Mouse (Mus musculus): ENCODE data around the gene Cdc34.

The Cdc34 gene

GRCm38 (mm10) chr10:79668771-79669575, 13.0 kb upstream of the Cdc34 start, which contains the start of gene Tpgs1:
Tpgs1 (plus strand) TSS chr10:79669369.
- peak; percentile 93 for TF ChIP-seq CTCF (conservative IDR thresholded peaks at IDR 0.05; ENCODE audit: low read length)
- no peak for TF ChIP-seq POU5F1 (IDR thresholded peaks at IDR 0.05; ENCODE audit: borderline replicate concordance, low read length)
- TF ChIP-seq NANOG (IDR thresholded peaks at IDR 0.05; ENCODE audit: borderline replicate concordance, low read length) = no peak
- Histone ChIP-seq H3K36me3 (ENCODE audit: insufficient read depth, low read length) (peaks cover 23% of the 10 kb centered on the region), H3K4me3 (replicated peaks; ENCODE audit: low read length) (peak within 1 kb of the TSS; percentile 100), H3K4me1 (replicated peaks; ENCODE audit: low read depth, low read length) (peaks cover 56% of the 10 kb centered on the region), H3K27me3 (ENCODE audit: insufficient read depth, low read length) (no peaks in the 10 kb centered on the region), H3K9me3 (ENCODE audit: low read length) (no peaks in the 10 kb centered on the region)

GRCm38 (mm10) chr10:79669576-79670057, 12.4 kb upstream of the Cdc34 start:
- H3K9me3 ChIP-seq (ENCODE audit: low read length) = no peaks in the 10 kb centered on the region
- peaks cover 57% of the 10 kb centered on the region for H3K4me1 ChIP-seq (replicated peaks; ENCODE audit: low read depth, low read length)
- TF ChIP-seq NANOG (IDR thresholded peaks at IDR 0.05; ENCODE audit: borderline replicate concordance, low read length) (no peak), POU5F1 (IDR thresholded peaks at IDR 0.05; ENCODE audit: borderline replicate concordance, low read length) (no peak), CTCF (conservative IDR thresholded peaks at IDR 0.05; ENCODE audit: low read length) (no peak)
- peaks cover 27% of the 10 kb centered on the region for H3K36me3 ChIP-seq (ENCODE audit: insufficient read depth, low read length)
- no peaks in the 10 kb centered on the region for H3K27me3 ChIP-seq (ENCODE audit: insufficient read depth, low read length)
- peak overlapping the region; percentile 100 for H3K4me3 ChIP-seq (replicated peaks; ENCODE audit: low read length)

- H3K27me3 ChIP-seq (ENCODE audit: insufficient read depth, low read length) = no peaks in the 10 kb centered on the region
- H3K4me3 ChIP-seq (replicated peaks; ENCODE audit: low read length) = peak overlapping the region; percentile 100
- TF ChIP-seq POU5F1 (IDR thresholded peaks at IDR 0.05; ENCODE audit: borderline replicate concordance, low read length) (no peak), NANOG (IDR thresholded peaks at IDR 0.05; ENCODE audit: borderline replicate concordance, low read length) (peak; percentile 9; the same call in 1 of the 2 replicates)
Measured at GRCm38 (mm10) chr10:79670071-79670888, 11.7 kb upstream of the Cdc34 start.

GRCm38 (mm10) chr10:79671396-79672087, 10.5 kb upstream of the Cdc34 start:
- H3K4me3 ChIP-seq (replicated peaks; ENCODE audit: low read length) = peak overlapping the region; percentile 100
- no peaks in the 10 kb centered on the region for H3K9me3 ChIP-seq (ENCODE audit: low read length)
- peaks cover 58% of the 10 kb centered on the region for H3K4me1 ChIP-seq (replicated peaks; ENCODE audit: low read depth, low read length)
- H3K36me3 ChIP-seq (ENCODE audit: insufficient read depth, low read length) = peaks cover 34% of the 10 kb centered on the region
- no peaks in the 10 kb centered on the region for H3K27me3 ChIP-seq (ENCODE audit: insufficient read depth, low read length)
- TF ChIP-seq POU5F1 (IDR thresholded peaks at IDR 0.05; ENCODE audit: borderline replicate concordance, low read length) = no peak
- no peak for TF ChIP-seq NANOG (IDR thresholded peaks at IDR 0.05; ENCODE audit: borderline replicate concordance, low read length)

More at GRCm38 (mm10) chr10:79670071-79670888, 11.7 kb upstream of the Cdc34 start:
- no peaks in the 10 kb centered on the region for H3K9me3 ChIP-seq (ENCODE audit: low read length)
- H3K36me3 ChIP-seq (ENCODE audit: insufficient read depth, low read length) = peaks cover 27% of the 10 kb centered on the region
- H3K4me1 ChIP-seq (replicated peaks; ENCODE audit: low read depth, low read length) = peaks cover 57% of the 10 kb centered on the region

GRCm38 (mm10) chr10:79672088-79672455, 9.9 kb upstream of the Cdc34 start:
- TF ChIP-seq POU5F1 (IDR thresholded peaks at IDR 0.05; ENCODE audit: borderline replicate concordance, low read length) = no peak
- TF ChIP-seq NANOG (IDR thresholded peaks at IDR 0.05; ENCODE audit: borderline replicate concordance, low read length) = no peak
- peak; percentile 40 for TF ChIP-seq CTCF (conservative IDR thresholded peaks at IDR 0.05; ENCODE audit: low read length)
- Histone ChIP-seq H3K27me3 (ENCODE audit: insufficient read depth, low read length) (no peaks in the 10 kb centered on the region), H3K4me1 (replicated peaks; ENCODE audit: low read depth, low read length) (peaks cover 60% of the 10 kb centered on the region), H3K36me3 (ENCODE audit: insufficient read depth, low read length) (peaks cover 34% of the 10 kb centered on the region), H3K9me3 (ENCODE audit: low read length) (no peaks in the 10 kb centered on the region), H3K4me3 (replicated peaks; ENCODE audit: low read length) (peak overlapping the region; percentile 71)

GRCm38 (mm10) chr10:79673054-79673453, 8.9 kb upstream of the Cdc34 start:
- Histone ChIP-seq H3K4me1 (replicated peaks; ENCODE audit: low read depth, low read length) (peaks cover 66% of the 10 kb centered on the region), H3K36me3 (ENCODE audit: insufficient read depth, low read length) (peaks cover 34% of the 10 kb centered on the region), H3K9me3 (ENCODE audit: low read length) (no peaks in the 10 kb centered on the region), H3K4me3 (replicated peaks; ENCODE audit: low read length) (peak overlapping the region; percentile 71), H3K27me3 (ENCODE audit: insufficient read depth, low read length) (no peaks in the 10 kb centered on the region)
- TF ChIP-seq POU5F1 (IDR thresholded peaks at IDR 0.05; ENCODE audit: borderline replicate concordance, low read length) (no peak), NANOG (IDR thresholded peaks at IDR 0.05; ENCODE audit: borderline replicate concordance, low read length) (no peak), CTCF (conservative IDR thresholded peaks at IDR 0.05; ENCODE audit: low read length) (no peak)

- Histone ChIP-seq H3K4me1 (replicated peaks; ENCODE audit: low read depth, low read length) (peaks cover 77% of the 10 kb centered on the region), H3K4me3 (replicated peaks; ENCODE audit: low read length) (peak overlapping the region; percentile 78), H3K36me3 (ENCODE audit: insufficient read depth, low read length) (peaks cover 34% of the 10 kb centered on the region), H3K9me3 (ENCODE audit: low read length) (no peaks in the 10 kb centered on the region), H3K27me3 (ENCODE audit: insufficient read depth, low read length) (no peaks in the 10 kb centered on the region)
- no peak for TF ChIP-seq CTCF (conservative IDR thresholded peaks at IDR 0.05; ENCODE audit: low read length)
Measured at GRCm38 (mm10) chr10:79675346-79676035, 6.5 kb upstream of the Cdc34 start.
